Mouse (Mus musculus) ZHBTc4 (cell line): ENCODE results near the gene Cpne9.
"Not testable (repeated sequence)": the region's sequence is repeated elsewhere in the genome, so short reads cannot be mapped to it uniquely, and the experiment has no call there.

ENCODE experiments used
- DNase-seq: peaks from one replicate; pipeline ENCODE4 v3.0.0-alpha.2; 2011; ENCODE audit warnings: low read depth, low spot score

Gene Cpne9

GRCm38 (mm10) chr6:113289346-113289745 is 7.2 kb downstream of the Cpne9 start:
- peak; percentile 87 for DNase-seq

DNA sequence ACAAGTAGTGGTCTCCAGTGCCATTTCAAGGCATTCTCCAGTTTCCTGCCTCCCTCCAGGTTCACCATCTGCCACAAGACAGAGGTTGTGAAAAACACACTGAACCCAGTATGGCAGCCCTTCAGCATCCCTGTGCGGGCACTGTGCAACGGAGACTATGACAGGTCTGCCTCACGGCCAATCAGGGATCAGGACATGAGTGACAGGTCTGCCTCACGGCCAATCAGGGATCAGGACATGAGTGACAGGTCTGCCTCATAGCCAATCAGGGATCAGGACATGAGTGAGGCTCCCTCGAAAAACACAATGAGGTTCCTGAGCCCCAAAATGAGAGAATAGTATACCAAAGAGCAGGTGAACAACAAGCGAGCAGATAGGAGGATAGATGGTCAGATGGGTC is 8.2 kb downstream of the Cpne9 start:
- peak; percentile 61 for DNase-seq

- no peak for DNase-seq
Measured at GRCm38 (mm10) chr6:113292938-113293337, 10.8 kb downstream of the Cpne9 start.

DNA sequence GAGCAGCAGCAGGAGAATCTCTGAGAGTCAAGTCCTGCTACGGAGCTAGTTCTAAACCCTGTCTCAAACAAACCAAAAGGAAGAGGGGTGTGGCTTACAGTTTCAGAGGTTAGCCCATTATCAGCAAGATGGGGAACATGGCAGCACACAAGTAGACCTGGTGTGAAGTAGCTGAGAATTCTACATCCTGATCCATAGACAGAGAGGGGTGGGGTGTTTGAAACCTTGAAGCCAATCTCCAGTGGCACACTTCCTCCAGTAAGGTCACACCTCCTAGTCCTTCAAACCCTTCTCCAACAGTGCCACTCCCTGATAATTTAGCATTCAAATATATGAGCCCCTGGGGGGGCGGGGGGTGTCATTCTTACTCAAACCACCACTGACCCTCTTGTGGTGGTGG is 13.9 kb downstream of the Cpne9 start:
- DNase-seq: peak; percentile 37

- DNase-seq: peak; percentile 51
Measured at GRCm38 (mm10) chr6:113296639-113297038, 14.5 kb downstream of the Cpne9 start.

- no peak for DNase-seq
Measured at GRCm38 (mm10) chr6:113301350-113301749, 19.2 kb downstream of the Cpne9 start.

DNA sequence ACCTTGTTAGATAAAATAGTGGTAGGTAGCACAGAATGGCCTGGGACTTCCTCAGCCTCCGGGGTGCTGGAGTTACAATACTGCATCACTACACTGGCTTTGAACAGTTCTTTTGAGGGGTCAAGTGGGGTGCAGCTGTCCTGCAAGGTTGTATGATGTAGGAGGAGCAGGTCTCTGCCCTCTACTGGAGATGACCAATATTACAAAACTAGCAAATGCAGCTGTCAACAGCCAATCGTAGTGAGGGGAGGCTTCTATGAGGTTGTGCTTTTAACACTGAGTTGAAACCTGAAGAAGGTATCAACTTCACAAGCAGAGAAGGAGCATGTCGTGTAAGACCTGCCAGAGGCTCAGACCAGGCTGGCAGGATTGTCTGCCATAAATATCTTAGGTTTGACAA is 20.2 kb downstream of the Cpne9 start:
- peak; percentile 56 for DNase-seq

GRCm38 (mm10) chr6:113306322-113306985 is 24.3 kb downstream of the Cpne9 start:
- DNase-seq: peak; percentile 100

DNA sequence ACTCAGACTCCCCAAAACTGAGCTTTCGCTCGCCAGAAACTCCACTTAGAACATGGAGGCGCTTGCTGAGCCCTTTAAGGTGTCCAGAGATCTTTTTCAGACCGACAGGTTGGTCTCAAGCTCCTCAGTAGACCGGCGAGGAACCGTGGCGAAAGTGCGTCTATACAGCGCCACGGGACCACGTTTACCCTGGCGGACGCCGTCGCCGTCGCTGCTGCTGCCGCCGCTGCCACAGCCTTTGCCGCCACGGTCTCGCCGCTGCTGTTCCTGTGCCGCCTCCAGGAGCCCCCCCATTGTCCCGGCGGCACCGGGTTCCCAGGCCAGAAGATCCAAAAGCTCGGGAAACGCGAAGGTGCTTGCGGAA is 24.9 kb downstream of the Cpne9 start, which contains the start of gene Brpf1:
Gene Brpf1, plus strand, starts transcription at position 152 of the 364 bp plus-strand sequence.
- no peak for DNase-seq

DNA sequence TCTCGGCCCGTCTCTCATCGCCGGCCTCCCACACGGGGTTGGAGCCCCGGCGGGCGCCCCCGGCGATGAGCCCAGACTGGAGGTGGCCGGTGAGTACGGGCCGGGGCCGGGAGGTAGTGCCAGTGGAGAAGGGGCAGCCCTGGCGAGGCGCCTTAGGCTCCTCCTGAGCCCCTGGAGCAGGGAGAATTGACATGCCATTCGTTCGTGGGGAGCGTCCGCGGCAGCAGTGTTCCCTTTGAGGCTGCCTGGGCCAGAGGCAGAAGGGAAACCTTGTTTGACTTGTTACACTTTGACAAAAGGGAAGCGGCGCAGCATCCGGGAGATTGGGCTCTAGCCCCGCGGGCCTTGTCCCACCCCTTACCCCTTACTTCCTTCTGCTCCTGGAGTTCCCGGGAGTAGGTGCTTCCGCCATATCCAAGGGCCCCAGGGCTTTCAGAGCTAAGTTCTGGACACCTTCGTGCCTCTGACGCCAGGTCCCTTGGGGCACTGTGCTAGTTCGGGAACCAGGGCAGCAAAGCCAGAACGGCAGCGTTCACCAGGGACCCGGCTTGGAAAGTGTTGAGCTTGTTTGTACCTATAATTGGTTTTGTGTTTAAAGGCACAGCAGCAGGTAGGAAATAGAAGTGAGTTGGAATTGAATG is 25.5 kb downstream of the Cpne9 start:
- peak; percentile 82 for DNase-seq

DNA sequence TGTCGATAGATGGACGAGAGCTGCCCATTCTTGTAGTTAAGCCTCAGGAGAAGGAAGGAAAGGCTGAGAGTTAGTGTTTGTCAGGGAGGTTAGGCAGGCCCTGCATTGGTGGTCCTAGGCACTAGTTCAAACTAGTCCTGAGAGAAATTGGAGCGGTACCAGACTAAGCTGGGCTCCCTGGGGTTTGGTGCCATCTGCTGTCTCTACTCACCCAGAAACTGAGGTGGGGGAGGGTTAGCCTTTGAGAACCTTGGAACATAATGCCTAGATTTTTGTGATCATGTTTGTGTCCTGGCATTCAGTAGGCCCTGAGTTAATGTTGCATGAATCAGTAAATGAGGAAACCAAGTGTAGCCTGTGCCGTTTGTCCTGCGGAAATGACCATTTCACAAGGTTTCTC is 26.0 kb downstream of the Cpne9 start:
- DNase-seq: peak; percentile 35

DNA sequence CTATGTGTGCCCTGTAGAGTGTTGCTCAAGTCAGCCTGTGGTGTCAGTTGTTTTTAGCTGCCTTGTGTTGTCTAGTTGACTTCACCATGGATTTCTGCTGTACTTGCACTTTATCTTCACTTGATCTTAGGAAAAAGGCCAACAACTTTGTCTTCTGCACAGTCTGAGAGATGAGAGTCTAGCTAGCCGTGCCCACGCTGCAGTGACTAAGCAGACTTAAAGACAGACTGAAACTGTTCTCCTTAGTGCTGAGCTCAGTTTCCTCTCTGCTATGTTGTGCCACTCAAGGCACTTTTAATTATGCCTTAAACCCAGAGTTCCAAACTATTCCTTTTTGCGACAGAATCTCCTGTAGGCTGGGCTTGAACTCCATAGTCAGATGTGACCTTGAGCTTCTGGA is 33.9 kb downstream of the Cpne9 start:
- DNase-seq: no peak

GRCm38 (mm10) chr6:113326533-113327315 is 44.6 kb downstream of the Cpne9 start, which contains the start of gene Ogg1:
Ogg1 (plus strand) TSS chr6:113326972.
- peak; percentile 99 for DNase-seq

- DNase-seq: no peak
Measured at GRCm38 (mm10) chr6:113329396-113329795, 47.3 kb downstream of the Cpne9 start.

DNA sequence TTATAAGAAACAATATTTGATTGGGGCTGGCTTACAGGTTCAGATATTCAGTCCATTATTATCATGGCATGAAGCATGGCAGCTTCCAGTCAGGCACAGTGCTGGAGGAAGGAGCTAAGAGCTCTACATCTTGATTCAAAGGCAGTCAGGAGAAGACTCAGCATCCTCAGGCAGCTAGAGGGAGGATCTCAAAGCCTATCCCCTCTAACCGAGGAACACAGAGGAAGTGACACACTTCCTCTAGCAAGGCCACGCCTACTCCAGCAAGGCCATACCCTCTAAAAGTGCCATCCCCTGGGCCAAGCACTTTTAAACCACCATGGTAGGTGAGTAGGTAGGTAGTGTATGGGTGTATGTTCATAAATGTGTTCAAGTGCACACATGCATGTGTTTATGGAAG is 48.4 kb downstream of the Cpne9 start:
- peak; percentile 25 for DNase-seq

DNA sequence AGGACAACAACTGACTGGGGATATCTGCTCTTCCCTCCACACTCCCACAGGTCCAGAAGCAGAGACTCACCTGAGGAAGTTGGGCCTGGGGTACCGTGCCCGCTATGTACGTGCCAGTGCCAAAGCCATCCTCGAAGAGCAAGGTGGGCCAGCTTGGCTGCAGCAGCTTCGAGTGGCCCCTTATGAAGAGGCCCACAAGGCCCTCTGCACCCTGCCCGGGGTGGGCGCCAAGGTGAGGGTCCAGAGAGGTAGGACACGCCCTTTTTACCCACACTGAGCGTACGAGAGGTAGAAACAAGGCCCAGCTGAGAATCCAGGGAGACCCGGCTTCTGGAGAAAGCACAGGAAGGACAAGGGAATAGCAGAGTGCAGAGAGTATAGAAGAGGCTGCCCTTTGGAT is 49.6 kb downstream of the Cpne9 start:
- DNase-seq: no peak

DNA sequence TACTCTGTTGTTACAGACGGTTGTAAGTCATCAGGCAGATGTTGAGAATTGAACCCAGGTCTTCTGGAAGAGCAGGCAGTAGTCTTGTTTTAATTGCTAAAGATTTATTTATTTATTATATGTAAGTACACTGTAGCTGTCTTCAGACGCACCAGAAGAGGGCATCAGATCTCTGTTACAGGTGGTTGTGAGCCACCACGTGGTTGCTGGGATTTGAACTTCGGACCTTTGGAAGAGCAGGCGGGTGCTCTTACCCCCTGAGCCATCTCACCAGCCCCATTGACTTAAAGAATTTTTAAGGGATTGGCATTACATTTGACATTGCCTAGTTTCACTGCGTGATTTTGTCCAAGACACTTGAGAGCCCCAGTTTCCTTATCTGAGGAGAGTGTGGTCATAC is 50.6 kb downstream of the Cpne9 start:
- not testable (repeated sequence) for DNase-seq

DNA sequence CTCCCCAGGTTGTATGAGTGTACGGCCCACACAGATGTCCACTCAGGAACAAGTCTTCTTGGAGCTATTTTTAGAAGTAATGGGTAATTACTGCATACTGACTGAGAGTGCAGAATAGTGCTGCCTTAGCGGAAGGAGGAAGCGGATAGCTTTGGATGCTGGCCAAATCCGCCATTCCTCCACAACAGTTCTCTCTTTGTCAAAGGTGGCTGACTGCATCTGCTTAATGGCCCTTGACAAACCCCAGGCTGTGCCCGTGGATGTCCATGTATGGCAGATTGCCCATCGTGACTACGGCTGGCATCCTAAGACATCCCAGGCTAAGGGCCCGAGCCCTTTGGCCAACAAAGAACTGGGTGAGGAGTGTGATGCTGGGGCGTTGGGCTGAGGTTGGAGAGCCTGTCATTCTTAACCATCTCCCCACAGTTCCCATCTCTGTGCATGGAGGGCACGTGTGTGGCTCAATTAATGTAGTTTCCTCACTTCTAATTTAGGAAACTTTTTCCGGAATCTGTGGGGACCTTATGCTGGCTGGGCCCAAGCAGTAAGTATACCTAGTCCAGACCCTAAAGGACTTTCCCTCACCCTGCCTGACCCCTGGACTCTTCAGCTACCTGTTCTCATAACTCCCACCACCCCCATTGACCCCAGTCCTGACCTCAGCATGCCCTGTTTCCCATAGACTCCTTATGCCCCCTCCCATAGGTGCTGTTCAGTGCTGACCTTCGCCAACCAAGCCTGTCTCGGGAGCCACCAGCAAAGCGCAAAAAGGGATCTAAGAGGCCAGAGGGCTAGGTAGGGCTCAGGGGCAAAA is 51.2 kb downstream of the Cpne9 start:
- no peak for DNase-seq

DNA sequence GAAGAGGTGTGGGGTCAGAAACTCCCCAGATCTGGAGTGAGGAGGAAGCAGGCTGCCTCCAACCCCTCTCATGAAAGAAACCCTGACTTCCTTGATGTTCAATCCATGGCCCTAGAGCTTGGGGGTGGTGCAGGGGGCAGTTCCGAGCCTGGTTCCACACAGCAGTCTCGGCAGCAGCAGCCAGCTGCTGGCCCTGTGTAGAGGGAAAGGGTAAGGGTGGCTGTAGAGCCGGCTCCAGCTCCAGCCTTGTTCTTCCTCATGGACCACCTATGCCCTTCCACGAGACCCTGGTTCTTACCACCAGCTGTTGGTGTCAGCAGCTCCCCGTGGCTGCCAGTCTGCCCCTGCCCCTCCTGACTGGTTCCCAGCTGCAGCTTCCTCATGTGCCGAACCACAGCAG is 52.1 kb downstream of the Cpne9 start:
- no peak for DNase-seq

GRCm38 (mm10) chr6:113336852-113337620 is 54.9 kb downstream of the Cpne9 start:
- no peak for DNase-seq

- no peak for DNase-seq
Measured at GRCm38 (mm10) chr6:113341574-113341973, 59.5 kb downstream of the Cpne9 start.
